Comparison of ENCODE assay signal across 12 mouse cellular contexts in the genomic region with DNA sequence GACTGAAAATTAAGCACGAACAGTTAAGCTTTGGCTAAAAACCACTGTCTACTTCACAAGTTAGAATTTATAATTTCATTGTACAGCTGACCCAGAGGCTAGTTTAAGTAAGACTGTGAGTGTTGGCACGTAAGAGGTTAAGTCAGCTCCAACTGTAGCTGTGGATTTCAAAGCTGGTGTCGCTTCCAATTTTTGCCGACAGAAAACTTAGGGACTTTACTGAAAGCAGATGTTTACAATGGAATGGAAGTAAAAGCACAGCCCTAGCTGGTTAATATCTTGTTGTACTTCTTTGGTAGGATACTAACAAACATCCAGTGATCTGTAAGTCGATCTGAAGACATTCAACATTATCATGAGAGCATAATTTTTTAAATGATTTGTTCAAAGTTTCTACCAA. TPM values are rescaled to one million over a fixed set of nuclear protein-coding genes. Genes with fewer than 3 reads are reported as not detected.
A peak's percentile ranks its signal among the peaks of the same experiment; 100 is the strongest.
DNase-seq lines count a peak whose midpoint lies in the region; ATAC-seq lines count a peak whose summit lies in the region.
"Had no signal": no experiment of that assay in that cellular context is flagged by ENCODE, and none has a peak within 500 bp of the region (broad histone marks: within the 10 kb centered on the region; RNA-seq: fewer than 3 reads in every experiment).

No protein-coding gene starts in this region.

- no peak overlapping the region for H3K4me3 ChIP-seq in hindbrain, embryonic 15.5 days
- no peak overlapping the region for H3K4me3 ChIP-seq in hindbrain, embryonic 16.5 days (ENCODE audit: low read length)
- H3K4me3 ChIP-seq in stomach, embryonic 15.5 days (replicated peaks): no peak overlapping the region
- H3K4me3 ChIP-seq: forebrain, embryonic 10.5 days; liver, embryonic 15.5 days; midbrain, embryonic 15.5 days had no signal

- peak; percentile 11 for DNase-seq in lung, postnatal 10 days
- DNase-seq in lung, postnatal 14 days: no peak
- peak; percentile 51 for DNase-seq in forelimb bud, embryonic 11.5 days (ENCODE audit: low read depth, low spot score)
- no peak for DNase-seq in kidney, postnatal 14 days
- DNase-seq: thymus, adult 18-20 months had no signal

- H3K4me1 ChIP-seq in hindbrain, embryonic 15.5 days (replicated peaks): no peaks in the 10 kb centered on the region
- peaks cover 3% of the 10 kb centered on the region; the same call in 1 of the 2 replicates for H3K4me1 ChIP-seq in hindbrain, embryonic 16.5 days (ENCODE audit: control insufficient read depth, insufficient read depth, low read depth, low read length)
- H3K4me1 ChIP-seq in stomach, embryonic 15.5 days: peaks cover 23% of the 10 kb centered on the region
- H3K4me1 ChIP-seq: forebrain, embryonic 10.5 days; midbrain, embryonic 15.5 days had no signal

- WGBS in hindbrain, embryonic 15.5 days: 75% methylated on average over 5 of the region's 5 CpGs
- WGBS in hindbrain, embryonic 16.5 days: 67% methylated on average over 5 of the region's 5 CpGs
- WGBS in stomach, embryonic 15.5 days: 43% methylated on average over 5 of the region's 5 CpGs

- ATAC-seq in hindbrain, embryonic 15.5 days (ENCODE audit: low FRiP score, low read depth): no peak
- no peak for ATAC-seq in hindbrain, embryonic 16.5 days
- ATAC-seq in stomach, embryonic 15.5 days (ENCODE audit: insufficient read depth, low FRiP score, low read depth): no peak
- ATAC-seq in monocyte, adult 5-6 weeks (replicated peaks; ENCODE audit: insufficient number of reproducible peaks, low FRiP score, low TSS enrichment, poor library complexity, severe bottlenecking): no peak

- no peak overlapping the region for H3K4me2 ChIP-seq in hindbrain, embryonic 15.5 days
- no peak overlapping the region for H3K4me2 ChIP-seq in hindbrain, embryonic 16.5 days (ENCODE audit: low read length)
- peak overlapping the region; percentile 35 for H3K4me2 ChIP-seq in stomach, embryonic 15.5 days
- H3K4me2 ChIP-seq: liver, embryonic 15.5 days; midbrain, embryonic 15.5 days had no signal

- no peak overlapping the region for H3K9ac ChIP-seq in hindbrain, embryonic 15.5 days
- H3K9ac ChIP-seq in hindbrain, embryonic 16.5 days (ENCODE audit: low read depth, low read length): no peak overlapping the region
- no peak overlapping the region for H3K9ac ChIP-seq in stomach, embryonic 15.5 days
- H3K9ac ChIP-seq: liver, embryonic 15.5 days; midbrain, embryonic 15.5 days had no signal

- 0 out of 2 replicates have a peak overlapping the region, but pooled peaks have one; percentile 30 for H3K27ac ChIP-seq in hindbrain, embryonic 15.5 days (replicated peaks)
- H3K27ac ChIP-seq in hindbrain, embryonic 16.5 days (ENCODE audit: low read depth, low read length): no peak overlapping the region
- H3K27ac ChIP-seq in stomach, embryonic 15.5 days: peak overlapping the region; percentile 62
- H3K27ac ChIP-seq: forebrain, embryonic 10.5 days; liver, embryonic 15.5 days; midbrain, embryonic 15.5 days had no signal

- H3K9me3 ChIP-seq in hindbrain, embryonic 15.5 days: no peaks in the 10 kb centered on the region
- no peaks in the 10 kb centered on the region for H3K9me3 ChIP-seq in hindbrain, embryonic 16.5 days (ENCODE audit: control insufficient read depth, low read length)
- no peaks in the 10 kb centered on the region for H3K9me3 ChIP-seq in stomach, embryonic 15.5 days
- H3K9me3 ChIP-seq: forebrain, embryonic 10.5 days; liver, embryonic 15.5 days; midbrain, embryonic 15.5 days had no signal

- H3K36me3 ChIP-seq in hindbrain, embryonic 15.5 days: no peaks in the 10 kb centered on the region
- H3K36me3 ChIP-seq in hindbrain, embryonic 16.5 days (ENCODE audit: control insufficient read depth, insufficient read depth, low read length): no peaks in the 10 kb centered on the region
- no peaks in the 10 kb centered on the region for H3K36me3 ChIP-seq in stomach, embryonic 15.5 days
- H3K36me3 ChIP-seq: forebrain, embryonic 10.5 days; liver, embryonic 15.5 days; midbrain, embryonic 15.5 days had no signal

- H3K27me3 ChIP-seq in hindbrain, embryonic 15.5 days: no peaks in the 10 kb centered on the region
- no peaks in the 10 kb centered on the region for H3K27me3 ChIP-seq in hindbrain, embryonic 16.5 days (replicated peaks; ENCODE audit: control insufficient read depth, insufficient read depth, low read length)
- no peaks in the 10 kb centered on the region for H3K27me3 ChIP-seq in stomach, embryonic 15.5 days (replicated peaks)
- H3K27me3 ChIP-seq: liver, embryonic 15.5 days; midbrain, embryonic 15.5 days had no signal

RNA-seq across cellular contexts. Expression of a gene that starts 23.0 kb away (rescaled TPM):
- 35.0 and 36.0 TPM in 2 replicates for polyA plus RNA-seq in hindbrain, embryonic 15.5 days (2015; fragmentation: Nextera tagmentation; extraction: Ambion mirVana)
- polyA plus RNA-seq in hindbrain, embryonic 16.5 days (2015; fragmentation: Nextera tagmentation; extraction: Ambion mirVana): 30.2 and 32.3 TPM in 2 replicates
- polyA plus RNA-seq in stomach, embryonic 15.5 days (2015; fragmentation: Nextera tagmentation; extraction: Ambion mirVana): 31.0 and 33.3 TPM in 2 replicates
- total RNA-seq in monocyte, adult 5-6 weeks (2017): 25.8 to 45.1 TPM (median 36.1 TPM) in 3 replicates

Comparison
In these comparisons a context has a peak if more than half of its experiments do, and no peak if none do; other contexts are left out.
1. DNase-seq: peak in lung, postnatal 10 days (single experiment) and forelimb bud, embryonic 11.5 days (single experiment); none in lung, postnatal 14 days (single experiment) and kidney, postnatal 14 days (single experiment).